Mouse (Mus musculus): Measurements from ENCODE around the gene Xk.
A peak's percentile ranks its signal among the peaks of the same experiment; 100 is the strongest.
"Not testable (repeated sequence)": the region's sequence is repeated elsewhere in the genome, so short reads cannot be mapped to it uniquely, and the experiment has no call there.

The Xk gene

DNA sequence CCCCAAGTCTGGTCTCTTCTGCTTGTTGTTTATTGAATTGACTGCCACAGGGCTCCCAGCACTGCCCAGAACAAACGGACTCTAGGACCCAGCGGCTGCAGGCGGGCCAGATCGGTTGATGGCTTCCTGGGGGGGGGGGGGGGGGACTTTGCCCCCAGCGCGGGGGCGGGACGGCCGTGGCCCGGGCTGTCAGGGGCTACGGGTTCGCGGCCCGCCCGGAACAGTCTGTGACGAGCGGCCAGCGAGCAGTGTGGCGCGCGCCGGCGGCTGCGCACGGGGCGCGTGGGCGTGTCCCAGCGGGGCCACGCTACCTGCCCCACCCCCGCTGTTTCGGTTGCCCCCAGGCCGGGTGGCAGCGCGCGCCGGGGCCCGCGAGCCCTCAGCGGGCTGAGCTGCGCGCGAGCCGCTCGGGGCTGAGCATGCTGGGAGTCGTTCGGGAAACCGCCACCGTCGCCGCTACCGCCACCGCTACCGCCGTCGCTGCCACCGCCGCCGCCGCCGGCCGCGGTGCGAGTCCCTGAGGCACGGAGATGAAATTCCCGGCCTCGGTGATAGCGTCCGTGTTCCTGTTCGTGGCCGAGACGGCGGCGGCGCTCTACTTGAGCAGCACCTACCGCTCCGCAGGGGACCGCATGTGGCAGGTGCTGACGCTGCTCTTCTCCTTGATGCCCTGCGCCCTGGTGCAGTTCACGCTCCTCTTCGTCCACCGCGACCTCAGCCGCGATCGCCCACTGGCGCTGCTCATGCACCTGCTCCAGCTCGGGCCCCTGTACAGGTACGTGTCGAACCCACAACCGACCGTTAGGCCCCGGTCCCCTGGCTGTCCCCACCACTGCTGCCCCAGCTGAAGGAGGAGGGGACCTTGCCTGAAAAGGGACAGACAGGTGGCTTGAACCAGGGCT is at the start of gene Xk:
Gene Xk (plus strand): TSS at position 297 of the 902 bp plus-strand sequence.
- DNase-seq: peak; percentile 73

DNA sequence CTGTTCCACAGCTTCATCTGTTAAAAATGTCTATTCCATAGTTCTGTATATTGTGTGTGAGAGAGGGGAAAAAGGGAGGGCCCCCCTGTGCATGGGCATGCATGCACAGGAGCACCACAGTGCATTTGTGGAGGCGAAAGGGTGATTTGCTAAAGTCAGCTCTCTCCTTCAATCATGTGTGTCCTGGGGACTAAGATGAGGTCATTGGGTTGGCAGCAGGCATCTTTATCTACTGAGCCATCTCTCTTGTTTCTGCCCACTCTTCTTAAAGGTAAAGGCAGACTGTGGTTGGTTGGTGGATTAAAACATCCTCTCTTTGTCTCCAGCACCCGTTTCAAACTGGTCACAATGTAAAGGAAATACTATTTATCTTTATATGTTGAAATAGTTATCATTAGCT is 45.5 kb upstream of the Xk start:
- DNase-seq: no peak

DNA sequence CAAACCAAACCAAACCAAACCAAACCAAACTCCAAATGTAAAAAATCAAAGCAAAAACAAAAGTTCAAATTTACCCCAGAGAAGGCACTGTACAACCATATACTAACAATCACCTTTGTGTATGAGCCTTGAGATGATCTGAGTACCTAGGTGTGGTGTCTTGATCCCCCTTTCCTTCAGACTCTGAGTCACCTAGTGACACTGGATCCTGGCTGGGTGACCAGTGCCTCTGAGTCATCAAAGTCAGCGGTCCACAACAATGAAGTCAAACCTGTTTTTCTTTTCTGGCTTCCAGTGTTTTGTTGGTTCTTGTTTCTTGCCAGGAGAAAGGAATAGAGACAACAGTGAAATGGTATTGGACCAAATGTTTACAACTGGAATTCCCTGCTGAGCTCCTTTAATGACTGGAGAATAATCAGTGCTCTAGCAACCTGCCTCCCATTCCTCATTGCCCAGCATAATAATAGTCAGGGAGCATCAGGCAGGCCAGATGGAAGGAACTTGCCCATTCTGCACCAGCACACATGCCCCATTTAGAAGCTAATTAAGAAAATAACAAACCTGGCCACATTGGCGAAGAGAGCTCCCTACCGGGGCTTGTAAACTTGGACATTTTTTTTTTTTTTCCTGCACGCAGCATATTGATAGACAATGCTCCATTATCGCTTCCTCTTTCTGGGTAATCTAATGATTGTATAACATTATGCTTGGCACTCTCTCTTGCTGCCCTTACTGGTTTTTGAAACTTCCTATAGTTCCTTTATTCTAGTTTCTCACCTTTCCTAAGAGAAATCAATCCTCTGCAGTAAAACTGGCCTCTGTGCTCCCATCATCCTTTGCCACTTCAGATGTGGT is 31.6 kb upstream of the Xk start:
- no peak for DNase-seq

DNA sequence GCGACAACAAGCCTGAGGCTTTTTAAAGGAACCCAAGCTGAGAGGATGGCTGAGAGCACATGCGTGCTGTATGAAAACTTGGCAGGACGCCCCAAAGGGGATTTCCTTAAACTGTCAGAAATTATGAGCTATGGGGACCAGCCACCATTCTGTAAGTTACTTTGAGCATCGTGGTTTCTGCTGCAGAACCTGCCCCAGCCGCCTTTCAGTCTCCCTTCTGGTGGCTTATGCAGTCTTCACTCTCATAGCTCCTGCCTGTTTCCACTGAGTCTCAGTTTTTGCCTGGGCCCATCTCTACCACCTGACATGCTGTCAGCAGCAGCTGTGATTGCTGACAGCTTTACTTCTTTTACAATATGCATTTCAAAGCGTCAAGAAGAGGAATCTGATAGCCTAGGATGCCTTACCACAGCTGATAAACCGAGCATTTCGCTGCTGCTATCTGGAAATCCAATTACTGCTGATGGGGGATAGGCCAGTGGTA is 29.1 kb upstream of the Xk start:
- DNase-seq: no peak

DNA sequence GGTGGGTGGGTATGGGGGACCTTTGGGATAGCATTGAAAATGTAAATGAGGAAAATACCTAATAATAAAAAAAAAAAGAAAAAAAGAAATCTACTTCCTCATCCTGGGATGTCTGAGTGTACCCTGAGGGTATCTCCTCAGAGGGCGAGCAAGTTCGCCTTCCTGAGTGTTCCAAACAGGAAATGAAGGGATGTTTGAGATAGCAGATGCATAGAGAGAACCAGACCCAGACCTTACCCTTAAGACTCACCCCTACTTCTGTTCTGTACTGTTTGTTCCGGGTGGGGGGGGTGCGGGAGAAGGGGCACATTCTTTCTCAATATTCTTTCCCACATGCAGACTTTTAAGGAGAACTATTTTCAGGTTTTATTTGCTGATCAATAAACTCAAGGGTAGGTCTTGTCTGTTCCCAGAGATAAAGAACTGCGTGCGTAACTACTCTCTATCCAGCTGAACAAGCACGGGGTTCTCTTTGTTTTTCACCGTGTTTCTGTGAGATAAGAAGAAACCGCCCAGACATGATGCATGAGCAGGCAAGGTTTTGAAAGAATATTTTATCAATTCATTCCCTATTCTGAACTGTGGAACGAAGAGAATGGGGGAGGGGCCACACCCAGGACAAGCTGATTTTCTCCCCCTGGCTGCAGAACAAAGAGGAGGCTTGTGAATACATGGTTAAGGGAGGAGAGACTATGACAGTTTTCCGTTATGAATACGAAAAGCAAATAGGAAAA is 27.8 kb upstream of the Xk start:
- peak; percentile 8 for DNase-seq

DNA sequence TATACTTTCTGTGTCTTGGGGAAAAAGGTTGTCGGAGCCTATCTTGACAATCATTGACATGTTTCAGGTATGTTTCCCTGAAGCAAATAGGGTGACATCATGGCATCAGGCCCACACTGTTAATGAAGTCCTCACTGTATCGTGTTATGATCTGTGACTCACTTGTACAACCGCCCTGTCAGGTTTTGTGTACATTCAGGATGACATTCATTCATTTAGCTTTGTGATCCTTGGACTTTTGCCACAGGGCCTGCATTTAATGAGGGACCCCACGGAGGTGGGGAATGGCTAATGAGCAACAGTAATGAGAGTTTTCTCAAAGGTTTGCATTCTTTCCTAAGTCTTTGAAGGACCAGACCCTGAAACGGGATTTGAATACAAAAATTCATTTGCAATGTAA is 23.6 kb upstream of the Xk start:
- DNase-seq: peak; percentile 4

DNA sequence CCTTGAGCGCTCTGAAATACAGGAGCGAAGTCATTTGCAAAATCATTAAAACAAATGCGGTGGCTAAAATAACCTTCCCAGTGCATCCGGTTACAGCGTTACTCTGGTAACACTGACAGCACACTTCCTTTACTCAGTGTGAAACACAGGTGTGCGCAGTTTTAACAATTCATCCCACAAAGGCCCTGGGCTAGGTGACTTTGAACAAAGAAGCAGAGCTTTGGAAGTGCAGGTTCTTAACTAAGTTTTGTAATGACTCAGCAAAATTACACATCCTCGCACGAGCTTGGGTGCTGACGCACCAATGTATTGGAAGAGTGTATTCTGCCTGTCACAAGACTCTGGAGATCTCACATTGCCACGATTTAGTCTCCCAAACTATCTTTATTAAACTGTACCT is 18.6 kb upstream of the Xk start:
- no peak for DNase-seq

DNA sequence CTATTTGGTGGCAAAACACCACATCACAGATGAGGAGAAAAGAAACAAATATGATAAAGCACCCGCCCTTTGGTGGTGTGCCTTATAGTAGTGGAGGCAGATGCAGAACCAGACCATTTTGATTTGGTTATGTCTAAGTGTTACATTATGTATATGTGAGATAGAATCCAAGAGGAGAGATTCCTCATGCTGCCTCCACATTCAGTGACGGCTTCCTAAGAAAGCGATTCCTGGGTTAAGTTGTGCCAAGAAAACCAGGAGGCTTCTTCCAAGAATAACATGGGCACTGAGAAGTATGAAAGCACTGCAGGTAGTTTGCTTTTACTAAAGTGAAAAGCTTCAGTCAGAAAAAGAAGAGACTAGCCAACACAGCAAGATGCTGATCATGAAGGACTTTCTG is 17.7 kb upstream of the Xk start:
- DNase-seq: no peak

DNA sequence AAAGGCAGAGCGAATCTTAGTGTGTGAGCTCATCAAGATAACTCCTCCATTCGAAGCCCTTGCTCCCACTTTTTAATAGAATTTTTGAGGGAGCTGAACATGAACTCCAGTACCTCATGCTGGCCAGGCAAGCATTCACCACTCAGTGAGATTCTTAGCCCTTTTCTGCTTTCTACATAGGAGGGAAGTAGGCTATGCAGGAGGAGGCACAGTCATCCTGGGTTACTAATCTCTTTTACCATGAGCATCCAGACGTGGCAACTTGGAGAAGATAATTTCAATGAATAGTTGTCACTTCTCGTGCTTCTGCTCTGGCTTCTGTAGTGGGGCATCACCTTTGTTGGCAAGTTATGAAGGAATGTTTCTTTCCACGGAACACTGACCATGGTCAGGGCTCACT is 15.8 kb upstream of the Xk start, which contains the start of gene Gm14862:
Gene Gm14862 (minus strand): TSS at position 134 of the 400 bp plus-strand sequence.
- no peak for DNase-seq

DNA sequence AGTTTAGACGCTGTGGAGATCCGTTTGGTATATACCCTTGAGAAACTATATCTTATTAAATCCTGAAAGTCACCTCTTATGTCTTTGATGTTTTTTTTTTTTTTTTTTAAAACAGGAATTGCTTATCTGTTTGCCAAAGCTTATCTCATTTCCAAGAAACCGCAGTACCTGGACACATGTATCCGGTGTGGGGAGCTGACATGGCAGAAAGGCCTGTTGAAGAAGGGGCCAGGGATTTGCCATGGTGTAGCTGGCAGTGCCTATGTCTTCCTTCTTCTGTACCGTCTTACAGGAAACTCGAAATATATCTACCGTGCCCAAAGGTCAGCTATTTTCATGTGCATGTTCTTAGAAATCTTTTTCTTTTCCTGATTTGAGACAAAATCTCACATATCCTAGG is 14.7 kb upstream of the Xk start:
- no peak for DNase-seq

DNA sequence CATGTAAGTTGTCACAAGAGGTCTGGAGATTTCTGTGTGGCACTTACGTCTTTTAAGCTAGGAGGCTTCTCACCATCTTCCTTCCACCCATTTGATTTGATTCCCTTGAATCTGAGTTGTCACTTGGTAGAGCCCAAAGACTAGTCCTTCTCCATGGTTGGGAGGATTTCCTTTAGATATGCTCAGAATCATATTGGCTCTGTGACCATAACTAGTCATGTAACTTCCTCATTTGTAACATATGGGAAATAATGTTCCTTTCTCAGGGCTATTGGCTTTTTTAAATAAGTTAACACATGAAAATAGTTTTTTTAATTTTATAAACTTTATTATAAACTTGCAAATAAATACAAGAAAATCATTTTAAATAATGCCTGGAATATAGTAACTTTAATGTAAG is 13.3 kb upstream of the Xk start:
- DNase-seq: no peak

DNA sequence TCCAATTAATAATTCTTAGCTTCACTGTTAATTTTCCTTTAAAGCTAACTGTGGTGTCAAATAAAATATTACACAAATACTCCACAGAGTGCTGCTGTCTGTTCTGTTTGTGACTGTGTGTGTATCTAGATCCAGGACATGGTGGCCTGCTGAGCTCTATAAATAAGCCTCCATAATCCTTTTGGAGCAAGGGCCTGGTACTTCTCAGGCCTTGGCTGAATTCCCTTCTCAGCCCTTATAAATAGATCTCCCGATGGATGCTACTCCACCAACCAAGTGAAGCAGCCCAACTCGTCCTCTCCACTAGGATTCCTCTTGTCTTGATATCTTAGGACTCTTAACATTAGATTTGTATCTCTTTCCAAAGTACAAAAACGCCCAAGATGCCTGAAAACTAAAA is 1.4 kb upstream of the Xk start:
- no peak for DNase-seq

DNA sequence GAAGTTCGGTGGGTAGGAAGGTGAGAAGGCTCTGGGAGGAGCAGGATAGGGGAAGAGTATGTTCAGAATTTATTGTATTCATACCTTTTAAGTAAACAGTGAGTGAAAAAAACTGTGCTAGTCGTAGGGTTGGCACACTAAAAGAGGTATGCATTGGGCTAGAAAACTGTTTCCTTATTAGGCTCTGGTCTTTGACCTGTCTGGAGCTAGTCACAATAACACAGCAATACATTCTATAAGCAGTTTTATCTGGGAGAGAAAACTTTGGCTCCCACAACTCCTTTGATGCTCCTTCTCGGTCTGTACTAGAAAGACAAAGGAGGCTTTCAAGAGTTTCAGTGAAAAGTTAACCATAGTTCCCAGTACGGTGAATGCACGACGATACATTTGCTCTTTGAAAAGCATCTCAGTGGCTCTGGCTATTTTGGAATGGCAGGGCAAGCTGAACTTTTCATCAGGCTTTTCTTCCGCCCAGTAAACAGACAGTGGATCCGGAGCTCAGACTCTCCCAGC is 553 bp upstream of the Xk start:
- DNase-seq: no peak

DNA sequence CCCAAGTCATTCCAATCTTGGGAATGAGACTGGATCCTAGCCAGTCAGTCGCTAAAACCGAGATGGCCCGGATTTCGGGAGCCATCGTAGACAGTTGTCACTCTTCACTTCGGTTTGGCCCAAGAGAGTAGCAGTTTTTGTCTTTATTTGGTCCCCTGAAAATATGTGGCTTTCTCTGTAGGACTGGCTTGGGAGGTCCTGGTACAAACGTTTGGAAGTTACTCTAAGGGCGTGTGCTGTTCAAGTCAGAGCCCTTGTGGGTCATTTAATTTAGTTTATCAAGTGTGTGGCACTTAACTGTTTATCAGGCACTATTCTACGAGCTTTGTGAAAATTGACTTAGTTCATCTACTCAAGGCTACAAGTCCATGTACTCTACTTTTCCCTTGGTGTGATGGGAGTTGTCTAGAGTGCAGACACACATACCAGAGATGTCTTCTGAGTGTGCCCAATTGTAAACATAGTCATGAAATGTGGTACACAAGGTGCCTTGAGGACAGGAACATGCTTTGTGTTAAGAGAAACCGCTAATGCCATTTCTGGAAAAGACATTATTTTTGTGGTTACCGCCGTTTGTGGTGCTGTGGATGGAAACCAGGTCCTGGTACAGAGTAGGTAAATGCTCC is 934 bp downstream of the Xk start:
- peak; percentile 3 for DNase-seq

DNA sequence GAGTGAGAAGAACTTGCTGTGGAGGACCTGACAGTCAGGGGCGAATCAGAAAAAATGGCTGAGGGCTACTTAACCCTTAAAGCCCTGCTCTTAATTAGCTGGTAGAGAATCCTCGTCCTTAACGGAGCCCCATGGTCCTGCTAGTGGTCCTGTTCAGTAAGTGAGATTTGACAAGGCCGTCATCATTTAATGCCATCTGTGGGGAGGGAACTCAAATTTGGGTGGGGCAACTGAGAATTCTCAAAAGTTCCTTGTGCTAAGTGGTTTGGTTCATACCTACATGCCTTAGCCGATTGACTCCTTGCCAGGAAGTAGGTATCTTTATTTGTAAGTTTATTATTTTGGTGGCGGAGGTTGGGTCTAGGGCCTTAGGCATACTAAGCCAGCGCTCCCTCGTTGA is 1.8 kb downstream of the Xk start:
- no peak for DNase-seq

DNA sequence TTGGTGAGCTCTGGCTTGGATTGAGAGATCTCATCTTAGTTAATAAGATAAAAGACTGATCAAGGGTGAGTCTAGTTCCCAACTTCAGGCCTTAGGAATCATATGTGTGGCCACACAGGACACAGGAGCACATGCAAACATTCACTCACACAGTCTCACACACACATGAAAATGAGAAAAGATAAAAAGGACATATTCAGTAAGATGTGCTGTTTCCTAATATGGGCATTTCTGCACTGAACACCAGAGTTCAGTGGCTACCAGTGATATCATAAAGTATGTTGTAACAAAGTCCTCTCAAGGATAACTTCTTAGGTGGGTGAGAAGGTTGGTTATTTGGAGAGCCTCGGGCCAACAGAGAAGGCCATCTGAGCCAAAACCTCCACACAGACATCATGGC is 10.9 kb downstream of the Xk start, which contains the start of gene H2al1m:
Gene H2al1m (plus strand): TSS at position 301 of the 400 bp plus-strand sequence.
- DNase-seq: not testable (repeated sequence)

DNA sequence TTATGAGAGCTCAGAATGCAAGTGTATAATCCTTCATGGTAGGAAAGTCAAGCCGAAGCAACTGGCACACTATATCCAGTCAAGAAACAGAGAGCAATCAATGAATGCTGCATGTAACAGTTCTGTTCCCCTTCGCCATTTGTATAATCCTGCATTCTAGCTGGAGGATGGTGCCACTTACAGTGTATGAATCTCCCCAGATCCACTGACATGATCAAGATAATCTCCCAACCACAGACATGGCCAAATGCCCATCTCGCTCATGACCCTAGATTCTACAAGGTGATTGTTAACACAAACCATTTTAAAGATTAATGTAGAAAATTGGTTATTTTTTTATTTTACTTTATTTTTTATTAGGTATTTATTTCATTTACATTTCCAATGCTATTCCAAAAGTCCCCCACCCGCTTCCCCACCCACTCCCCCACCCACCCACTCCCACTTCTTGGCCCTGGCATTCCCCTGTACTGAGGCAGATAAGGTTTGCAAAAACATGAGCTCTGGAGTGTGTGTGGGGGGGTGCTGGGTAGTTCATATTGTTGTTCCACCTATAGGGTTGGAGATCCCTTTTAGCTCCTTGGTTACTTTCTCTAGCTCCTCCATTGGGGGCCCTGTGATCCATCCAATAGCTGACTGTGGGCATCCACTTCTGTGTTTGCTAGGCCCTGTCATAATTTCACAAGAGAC is 20.7 kb downstream of the Xk start:
- DNase-seq: not testable (repeated sequence)

DNA sequence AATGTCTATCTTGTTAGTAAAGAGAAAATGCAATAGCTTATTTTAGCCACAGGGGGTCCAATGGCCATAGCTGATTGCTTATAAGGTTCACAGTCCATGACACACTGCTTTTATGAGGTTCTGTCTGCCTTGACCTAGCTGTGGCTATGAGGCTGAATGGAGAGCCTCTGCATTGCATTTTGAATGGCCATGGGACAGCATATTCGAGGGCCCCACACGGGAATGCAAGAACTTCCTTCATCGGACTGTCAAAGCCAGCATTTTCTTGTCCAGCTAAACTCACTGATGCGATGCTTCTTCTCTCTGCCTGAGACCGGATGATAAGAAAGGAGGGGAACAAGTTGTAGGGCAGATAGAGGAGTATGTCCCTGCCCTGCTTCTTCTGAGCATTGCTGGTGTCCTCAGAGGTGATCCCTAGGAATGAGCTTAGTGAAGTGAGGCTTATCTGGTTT is 25.9 kb downstream of the Xk start:
- no peak for DNase-seq

DNA sequence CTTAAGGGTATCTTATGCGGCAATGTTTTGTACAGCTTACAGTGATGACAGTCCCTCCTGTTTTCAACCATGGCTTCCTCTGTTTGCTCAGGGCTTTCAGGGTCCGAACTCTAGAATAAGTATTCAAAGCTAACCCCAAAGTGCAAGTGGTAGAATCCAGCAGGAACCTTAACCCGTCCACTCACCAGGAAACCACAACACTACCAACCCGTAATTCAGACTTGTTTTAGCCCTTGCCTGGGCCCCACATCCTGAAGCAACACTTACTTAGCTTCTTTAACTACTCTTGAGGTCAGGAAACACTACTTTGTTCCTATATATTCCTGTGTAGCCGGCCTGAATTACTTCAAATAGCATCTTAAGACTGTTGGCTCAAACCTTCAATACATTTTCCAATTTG is 30.2 kb downstream of the Xk start:
- DNase-seq: no peak

DNA sequence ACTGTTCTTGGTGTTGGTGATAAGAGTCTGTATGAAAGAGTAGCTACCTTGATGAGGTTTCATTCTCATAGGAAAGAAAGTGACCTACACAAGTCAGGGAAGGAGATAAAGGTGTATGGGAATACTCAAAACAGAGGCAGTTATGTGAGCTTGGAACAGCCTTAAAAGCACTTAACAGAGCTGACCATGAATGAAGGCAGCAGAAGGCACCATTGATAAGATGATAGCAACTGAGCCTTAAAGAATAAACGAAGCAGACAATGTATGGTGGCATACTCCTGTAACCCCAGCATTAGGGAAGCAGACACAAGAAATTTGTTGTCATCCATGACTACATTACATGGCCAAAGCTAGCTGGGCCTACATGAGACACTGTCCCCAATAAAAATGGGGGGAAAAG is 30.9 kb downstream of the Xk start:
- DNase-seq: no peak

DNA sequence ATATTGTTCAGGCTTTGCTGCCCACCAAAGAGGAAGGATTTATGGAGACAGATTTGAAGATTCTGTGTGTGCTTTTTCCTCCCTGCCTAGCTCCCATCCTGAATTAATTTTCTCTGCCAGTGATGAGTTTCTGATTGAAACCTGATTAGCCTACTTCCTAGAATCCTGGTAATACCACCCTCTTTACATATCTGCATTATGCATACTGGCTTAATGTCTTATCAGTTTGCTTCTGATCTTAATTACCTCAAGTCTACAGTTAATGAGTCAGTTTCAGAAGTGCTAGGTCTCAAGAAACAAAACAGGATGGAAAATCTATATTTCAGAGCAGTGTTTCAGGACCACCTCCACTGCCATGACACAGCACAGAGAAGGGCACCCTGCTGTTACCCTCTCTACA is 43.9 kb downstream of the Xk start:
- DNase-seq: not testable (repeated sequence)

DNA sequence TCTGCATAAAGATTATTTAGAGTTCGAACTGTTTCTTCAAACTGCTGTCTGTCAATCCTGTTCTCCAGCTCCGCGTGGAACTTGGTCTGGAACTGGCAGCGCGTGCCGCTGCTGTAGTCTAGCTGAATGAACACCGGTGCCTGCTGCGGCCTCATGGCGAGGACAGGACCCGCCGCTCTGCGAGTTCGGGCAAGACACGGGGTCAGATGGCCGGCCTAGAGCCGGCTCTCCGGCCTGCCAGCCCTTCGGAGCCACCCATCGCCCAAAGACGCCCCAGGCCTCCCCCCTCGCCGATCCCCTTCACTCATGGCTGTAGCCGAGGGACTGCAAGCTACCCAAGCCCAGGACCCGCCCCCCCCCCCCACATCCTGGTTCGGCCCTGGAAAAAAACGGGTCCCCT is 55.4 kb downstream of the Xk start:
- not testable (repeated sequence) for DNase-seq
